Mouse (Mus musculus) bone marrow macrophage, adult 2 months (primary cell): Measurements from ENCODE around the gene Phf2.

Source experiments
- CTCF ChIP-seq: IDR thresholded peaks from 2 replicates; pipeline ENCODE4 v1.5.1; 2012; ENCODE audit warnings: low read depth, mild to moderate bottlenecking, low read length, moderate library complexity
- POLR2A ChIP-seq: IDR thresholded peaks from 2 replicates; pipeline ENCODE4 v1.6.1; 2012; ENCODE audit warnings: mild to moderate bottlenecking, low read depth, low read length, borderline replicate concordance

DNA sequence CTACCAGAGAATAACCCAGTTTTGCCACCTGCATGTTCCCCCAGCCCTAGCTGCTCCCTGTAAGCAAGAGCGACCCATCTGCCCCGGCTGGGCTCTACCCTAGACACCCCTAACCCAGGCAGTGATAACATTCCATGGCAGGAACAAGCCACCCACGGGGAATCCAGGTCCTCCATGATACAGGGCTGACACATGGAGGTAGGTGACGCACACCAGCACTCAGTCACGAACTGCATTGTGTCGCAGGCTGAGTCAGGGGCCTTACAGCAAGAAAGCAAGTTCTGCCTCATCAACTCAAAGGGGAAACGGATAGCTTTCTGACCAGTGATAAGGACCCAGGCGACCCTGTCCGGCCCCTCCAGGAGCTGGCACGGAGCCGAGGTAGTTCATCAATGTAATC is 74.0 kb downstream of the Phf2 start:
- TF ChIP-seq CTCF = no peak
- TF ChIP-seq POLR2A = no peak
